Mouse (Mus musculus) inflammation-experienced regulatory T-cells, adult 6 months (primary cell): ENCODE data around the gene Spag16. TPM values are rescaled to one million over a fixed set of nuclear protein-coding genes. Genes with fewer than 3 reads are reported as not detected.

Experiments
- ATAC-seq: one replicate; pipeline ENCODE4 v1.8.0; 2017
- polyA plus RNA-seq, 3 experiments: library from polyadenylated mRNA; unstranded; fragments of 100-300 nt; shearing (Covaris generic); gene quantifications; one replicate each; pipeline ENCODE4 v1.2.1; 2017

Spag16 gene
- polyA plus RNA-seq, 3 experiments from 2014 or later = 0.61 to 0.82 TPM; not detected in 1

GRCm38 (mm10) chr1:70518918-70519317 lies 692.1 kb downstream of the Spag16 start:
- no peak for ATAC-seq

GRCm38 (mm10) chr1:70527134-70527533 lies 700.4 kb downstream of the Spag16 start:
- no peak for ATAC-seq

DNA sequence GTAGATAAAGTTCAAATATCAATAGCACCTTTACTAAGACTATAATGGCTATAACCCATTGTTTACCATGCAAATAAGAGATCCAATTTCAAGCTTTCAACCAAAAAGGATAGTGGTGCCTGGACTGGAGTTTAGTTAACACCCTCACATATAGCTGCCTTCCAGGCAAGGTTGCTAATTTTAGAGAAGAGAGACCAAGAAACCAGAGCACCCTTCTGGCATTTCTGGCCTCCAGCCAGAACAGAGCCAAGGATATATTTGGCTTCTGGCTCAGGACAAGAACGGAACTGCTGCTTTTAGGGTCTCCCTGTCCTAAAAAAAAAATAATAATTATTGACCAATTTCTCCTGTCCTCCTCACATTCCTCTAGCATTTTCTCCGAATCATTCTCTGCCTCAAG lies 703.0 kb downstream of the Spag16 start:
- no peak for ATAC-seq

- no peak for ATAC-seq
Measured at GRCm38 (mm10) chr1:70551839-70552238, 725.1 kb downstream of the Spag16 start.

DNA sequence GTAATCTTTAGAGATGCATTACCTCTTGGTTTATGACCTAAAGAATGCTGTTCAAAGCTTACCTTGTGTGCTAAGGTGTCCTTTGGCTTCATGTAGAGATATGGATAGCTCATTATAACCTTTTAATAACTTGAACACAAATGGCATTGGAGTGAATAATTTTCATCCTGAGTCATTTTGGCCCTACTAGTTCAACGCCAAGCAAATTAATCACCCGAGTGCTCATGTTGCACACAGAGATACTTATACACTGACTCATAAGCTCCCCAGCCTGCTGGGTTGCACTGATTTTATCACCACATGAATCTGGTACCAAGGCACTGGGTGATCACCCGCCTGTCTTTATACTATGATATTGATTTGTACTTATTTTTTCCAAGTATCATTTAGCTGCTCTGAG lies 795.0 kb downstream of the Spag16 start:
- ATAC-seq = no peak

DNA sequence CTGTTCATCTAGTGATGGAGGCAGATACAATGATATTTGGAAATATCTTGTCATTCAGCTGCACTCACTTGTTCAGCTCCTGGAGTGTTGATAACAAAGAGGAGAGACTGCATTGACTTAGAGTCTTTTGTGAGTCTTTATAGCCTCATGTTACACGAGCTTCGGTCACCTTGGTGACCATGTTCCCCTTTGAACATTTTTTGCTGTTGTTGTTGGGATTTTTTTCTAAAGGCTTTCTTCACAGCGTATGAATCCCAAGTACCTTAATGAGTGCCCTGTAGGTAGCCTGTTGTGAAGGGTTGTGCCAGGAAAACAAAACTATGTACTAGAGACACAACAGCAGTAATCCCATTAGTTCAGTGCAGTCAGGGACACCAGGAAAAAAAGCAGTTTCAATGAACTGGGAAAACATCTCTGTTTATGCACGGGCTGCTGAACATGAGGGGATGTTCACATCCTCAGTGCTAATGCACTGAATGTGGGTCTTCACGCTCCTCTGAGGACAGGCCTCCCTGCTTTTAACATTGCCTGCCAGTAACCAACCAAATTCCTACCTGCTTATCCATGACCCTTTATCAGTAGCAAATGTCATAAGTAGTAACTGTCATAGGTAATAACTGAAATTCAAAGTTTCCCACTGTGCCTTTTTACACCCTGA lies 798.2 kb downstream of the Spag16 start:
- ATAC-seq = no peak

GRCm38 (mm10) chr1:70652719-70653118 lies 825.9 kb downstream of the Spag16 start:
- ATAC-seq = no peak

DNA sequence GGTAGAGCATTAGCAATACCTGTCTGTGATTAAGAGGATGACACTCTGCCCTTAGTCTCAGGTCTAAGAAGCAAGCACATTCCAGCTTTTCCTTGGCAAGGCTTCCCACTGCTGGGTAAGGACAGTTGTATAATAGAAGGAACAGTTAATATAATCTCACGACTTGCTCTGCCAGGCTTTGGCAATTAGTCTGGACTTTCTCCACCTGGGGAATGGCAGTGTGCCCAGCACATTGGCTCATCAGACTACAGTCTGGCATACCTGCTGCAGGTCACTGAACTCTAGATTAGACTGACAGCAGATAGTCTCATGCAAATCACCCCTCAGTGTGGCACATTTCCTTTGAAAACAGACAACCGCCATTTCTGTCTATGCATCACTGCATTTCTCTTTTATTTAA lies 865.8 kb downstream of the Spag16 start:
- no peak for ATAC-seq

DNA sequence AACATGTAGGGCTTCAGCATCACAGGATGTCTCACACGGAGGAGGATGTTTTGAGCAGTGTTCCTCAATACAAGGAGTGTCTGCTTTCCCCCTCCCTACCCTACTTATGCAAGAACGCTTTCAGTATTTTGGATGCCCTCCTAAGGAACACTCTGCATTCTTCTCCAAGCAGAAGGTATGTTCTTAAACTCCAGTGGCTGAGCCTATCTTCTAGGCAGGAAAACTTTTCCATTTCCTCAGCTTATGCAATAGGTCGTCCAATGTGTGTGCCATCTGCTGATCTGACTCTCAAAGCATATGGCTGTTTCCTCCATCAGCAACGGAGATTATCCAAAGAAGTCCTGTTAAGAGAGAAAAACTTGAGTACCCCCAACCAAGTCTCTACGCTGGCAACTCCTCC lies 873.5 kb downstream of the Spag16 start:
- ATAC-seq = no peak

GRCm38 (mm10) chr1:70703934-70704333 lies 877.2 kb downstream of the Spag16 start:
- no peak for ATAC-seq

- ATAC-seq = no peak
Measured at GRCm38 (mm10) chr1:70705821-70706220, 879.1 kb downstream of the Spag16 start.

- no peak for ATAC-seq
Measured at GRCm38 (mm10) chr1:70725045-70725444, 898.3 kb downstream of the Spag16 start.

- ATAC-seq = no peak
Measured at GRCm38 (mm10) chr1:70725655-70726066, 898.9 kb downstream of the Spag16 start, which contains the start of gene Vwc2l. Gene Vwc2l (plus strand): TSS chr1:70725715.

Other genes with a start within 250 kb of the Spag16 start
- gene Ikzf2, start 139.7 kb upstream of the Spag16 start, polyA plus RNA-seq = 100 to 1,000 TPM; 466 to 742 (median 572) TPM